Mouse (Mus musculus) liver, embryonic 11.5 days (tissue): ENCODE measurements around the gene Nap1l1. TPM values are rescaled to one million over a fixed set of nuclear protein-coding genes. Genes with fewer than 3 reads are reported as not detected.

Experiments
- ATAC-seq: fragments of 200-750 bp; cut with Nextera tagmentation; replicated peaks from 2 replicates; pipeline ENCODE4 v1.8.0; 2017; ENCODE audit warnings: moderate number of reproducible peaks, mild to moderate bottlenecking, moderate TSS enrichment, moderate library complexity; ENCODE audit not compliant: low FRiP score
- DNase-seq: peaks from one replicate; pipeline ENCODE4 v3.0.0-alpha.2; 2017; ENCODE audit warnings: low spot score
- H3K27ac ChIP-seq: fragments of 300-500 bp; sonication (generic); 2 replicates; pipeline ENCODE4 v1.5.1; 2014; ENCODE audit warnings: mild to moderate bottlenecking, low read depth, low read length, control low read depth
- H3K27me3 ChIP-seq: fragments of 300-500 bp; sonication (generic); replicated peaks from 2 replicates; pipeline ENCODE4 v1.6.1; 2014; ENCODE audit warnings: low read length, mixed read lengths; ENCODE audit not compliant: control insufficient read depth, insufficient read depth
- H3K36me3 ChIP-seq: fragments of 300-500 bp; sonication (generic); 2 replicates; pipeline ENCODE4 v1.6.1; 2014; ENCODE audit warnings: mild to moderate bottlenecking, low read length, moderate library complexity, mixed read lengths; ENCODE audit not compliant: control insufficient read depth, insufficient read depth
- H3K4me1 ChIP-seq: fragments of 300-500 bp; sonication (generic); replicated peaks from 2 replicates; pipeline ENCODE4 v1.6.1; 2014; ENCODE audit warnings: low read length, mixed read lengths; ENCODE audit not compliant: control insufficient read depth, insufficient read depth
- H3K4me2 ChIP-seq: fragments of 300-500 bp; sonication (generic); 2 replicates; pipeline ENCODE4 v1.6.1; 2014; ENCODE audit warnings: mild to moderate bottlenecking, control low read depth, moderate library complexity
- H3K4me3 ChIP-seq: fragments of 300-500 bp; sonication (generic); 2 replicates; pipeline ENCODE4 v1.5.1; 2014; ENCODE audit warnings: low read depth, low read length, control low read depth
- H3K9ac ChIP-seq: fragments of 300-500 bp; sonication (generic); 2 replicates; pipeline ENCODE4 v1.6.1; 2014; ENCODE audit warnings: low read depth, low read length, control low read depth
- H3K9me3 ChIP-seq: fragments of 300-500 bp; sonication (generic); 2 replicates; pipeline ENCODE4 v1.6.1; 2016; ENCODE audit warnings: low read length, inconsistent platforms, mixed read lengths; ENCODE audit not compliant: control insufficient read depth
- WGBS: fragments of 180-500 bp; shearing (Covaris S2); extraction: QIAGEN DNeasy Blood & Tissue Kit; methylation state at CpG from one replicate; pipeline ENCODE4 v1.1.7; 2014; 5-methylcytosine and 5-hydroxymethylcytosine counted together
- polyA plus RNA-seq: library from polyadenylated mRNA; unstranded; fragments of >200 nt; fragmentation: Nextera tagmentation; extraction: Ambion mirVana; gene quantifications from 2 replicates; pipeline ENCODE4 v1.2.1, GENCODE M21; 2014

Nap1l1 gene
- polyA plus RNA-seq, 1 experiment from 2014 or later, result 313 TPM

- Histone ChIP-seq H3K27me3 (no peaks in the 10 kb centered on the region), H3K4me3 (no peak overlapping the region), H3K9me3 (no peaks in the 10 kb centered on the region), H3K36me3 (no peaks in the 10 kb centered on the region), H3K4me1 (no peaks in the 10 kb centered on the region), H3K4me2 (no peak overlapping the region), H3K9ac (no peak overlapping the region), H3K27ac (no peak overlapping the region)
- 88% methylated on average over 12 of the region's 12 CpGs for WGBS
- ATAC-seq (no peak), DNase-seq (no peak)
Observed at GRCm38 (mm10) chr10:111523894-111524293, 50.9 kb downstream of the Nap1l1 start.

GRCm38 (mm10) chr10:111527057-111527456 lies 54.0 kb downstream of the Nap1l1 start:
- H3K9ac ChIP-seq, result no peak overlapping the region
- no peak overlapping the region for H3K27ac ChIP-seq
- H3K9me3 ChIP-seq, result no peaks in the 10 kb centered on the region
- no peak overlapping the region for H3K4me3 ChIP-seq
- H3K27me3 ChIP-seq, result no peaks in the 10 kb centered on the region
- 70% methylated on average over 5 of the region's 5 CpGs for WGBS
- no peaks in the 10 kb centered on the region for H3K36me3 ChIP-seq
- H3K4me2 ChIP-seq, result no peak overlapping the region
- no peak for DNase-seq
- ATAC-seq, result no peak
- no peaks in the 10 kb centered on the region for H3K4me1 ChIP-seq

- no peak for DNase-seq
- no peaks in the 10 kb centered on the region for H3K4me1 ChIP-seq
- no peak overlapping the region for H3K4me3 ChIP-seq
- H3K27ac ChIP-seq, result no peak overlapping the region
- no peak overlapping the region for H3K9ac ChIP-seq
- no peaks in the 10 kb centered on the region for H3K36me3 ChIP-seq
- H3K27me3 ChIP-seq, result no peaks in the 10 kb centered on the region
- 81% methylated on average over 7 of the region's 7 CpGs for WGBS
- no peak for ATAC-seq
- no peaks in the 10 kb centered on the region for H3K9me3 ChIP-seq
- H3K4me2 ChIP-seq, result no peak overlapping the region
Observed at GRCm38 (mm10) chr10:111527613-111528012, 54.6 kb downstream of the Nap1l1 start.

DNA sequence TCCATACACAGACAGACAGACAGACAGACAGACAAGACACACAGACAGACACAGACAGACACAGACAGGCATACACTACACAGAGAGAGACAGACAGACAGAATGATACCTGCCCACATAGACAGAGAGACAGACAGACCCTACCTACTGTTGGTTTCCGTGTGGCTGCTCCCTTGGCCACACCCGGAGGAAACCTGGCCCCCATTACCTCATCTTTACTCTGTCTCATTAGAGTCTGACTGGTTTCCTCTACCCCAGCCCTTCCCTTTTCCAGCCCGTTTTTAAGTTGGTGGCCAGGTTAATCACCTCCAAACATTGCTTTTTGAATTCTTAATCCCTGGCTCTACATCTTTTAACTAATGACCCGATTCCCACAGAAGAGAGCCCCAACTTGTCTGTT lies 55.3 kb downstream of the Nap1l1 start:
- Histone ChIP-seq H3K4me1 (no peaks in the 10 kb centered on the region), H3K9ac (no peak overlapping the region), H3K27me3 (no peaks in the 10 kb centered on the region), H3K4me2 (no peak overlapping the region), H3K9me3 (no peaks in the 10 kb centered on the region), H3K27ac (no peak overlapping the region), H3K4me3 (no peak overlapping the region), H3K36me3 (no peaks in the 10 kb centered on the region)
- no peak for DNase-seq
- ATAC-seq, result no peak
- 49% methylated on average over 4 of the region's 4 CpGs for WGBS

GRCm38 (mm10) chr10:111530398-111530797 lies 57.4 kb downstream of the Nap1l1 start:
- no peak overlapping the region for H3K9ac ChIP-seq
- H3K4me3 ChIP-seq, result no peak overlapping the region
- no peaks in the 10 kb centered on the region for H3K9me3 ChIP-seq
- 77% methylated on average over 7 of the region's 7 CpGs for WGBS
- ATAC-seq, result no peak
- no peaks in the 10 kb centered on the region for H3K27me3 ChIP-seq
- no peak overlapping the region for H3K4me2 ChIP-seq
- no peak for DNase-seq
- no peaks in the 10 kb centered on the region for H3K36me3 ChIP-seq
- H3K27ac ChIP-seq, result no peak overlapping the region
- H3K4me1 ChIP-seq, result no peaks in the 10 kb centered on the region

DNA sequence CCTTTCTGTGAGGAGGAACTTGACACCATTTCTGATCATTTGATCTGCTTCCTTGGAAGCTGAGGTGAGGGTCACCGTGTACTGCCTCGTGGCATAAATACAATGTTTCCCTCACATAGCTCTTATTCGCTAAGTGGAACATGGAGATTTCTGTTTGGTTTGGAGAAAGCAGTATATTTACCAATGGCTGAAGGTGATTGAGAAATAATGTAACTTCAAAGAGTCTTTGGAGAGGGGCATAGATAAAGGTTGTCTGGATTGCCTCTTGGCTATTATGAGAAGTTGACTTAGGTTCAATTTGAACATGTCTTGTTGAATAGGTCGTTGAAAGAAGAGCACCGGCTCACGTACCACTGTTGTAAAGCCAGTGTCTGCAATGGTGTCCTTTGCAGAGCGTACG lies 61.7 kb downstream of the Nap1l1 start:
- Histone ChIP-seq H3K4me1 (peaks cover 3% of the 10 kb centered on the region), H3K27me3 (no peaks in the 10 kb centered on the region), H3K9me3 (no peaks in the 10 kb centered on the region), H3K4me3 (no peak overlapping the region), H3K36me3 (no peaks in the 10 kb centered on the region), H3K9ac (no peak overlapping the region), H3K27ac (no peak overlapping the region), H3K4me2 (no peak overlapping the region)
- 84% methylated on average over 8 of the region's 8 CpGs for WGBS
- no peak for ATAC-seq
- no peak for DNase-seq

- H3K9ac ChIP-seq, result no peak overlapping the region
- H3K4me3 ChIP-seq, result no peak overlapping the region
- DNase-seq (no peak), ATAC-seq (no peak)
- WGBS, result 69% methylated on average over 19 of the region's 19 CpGs
- H3K4me1 ChIP-seq, result peaks cover 7% of the 10 kb centered on the region
- H3K4me2 ChIP-seq, result 0 out of 2 replicates have a peak overlapping the region, but pooled peaks have one; percentile 5
- H3K27ac ChIP-seq, result no peak overlapping the region
- no peaks in the 10 kb centered on the region for H3K9me3 ChIP-seq
- no peaks in the 10 kb centered on the region for H3K27me3 ChIP-seq
- H3K36me3 ChIP-seq, result no peaks in the 10 kb centered on the region
Observed at GRCm38 (mm10) chr10:111537410-111537809, 64.4 kb downstream of the Nap1l1 start.

DNA sequence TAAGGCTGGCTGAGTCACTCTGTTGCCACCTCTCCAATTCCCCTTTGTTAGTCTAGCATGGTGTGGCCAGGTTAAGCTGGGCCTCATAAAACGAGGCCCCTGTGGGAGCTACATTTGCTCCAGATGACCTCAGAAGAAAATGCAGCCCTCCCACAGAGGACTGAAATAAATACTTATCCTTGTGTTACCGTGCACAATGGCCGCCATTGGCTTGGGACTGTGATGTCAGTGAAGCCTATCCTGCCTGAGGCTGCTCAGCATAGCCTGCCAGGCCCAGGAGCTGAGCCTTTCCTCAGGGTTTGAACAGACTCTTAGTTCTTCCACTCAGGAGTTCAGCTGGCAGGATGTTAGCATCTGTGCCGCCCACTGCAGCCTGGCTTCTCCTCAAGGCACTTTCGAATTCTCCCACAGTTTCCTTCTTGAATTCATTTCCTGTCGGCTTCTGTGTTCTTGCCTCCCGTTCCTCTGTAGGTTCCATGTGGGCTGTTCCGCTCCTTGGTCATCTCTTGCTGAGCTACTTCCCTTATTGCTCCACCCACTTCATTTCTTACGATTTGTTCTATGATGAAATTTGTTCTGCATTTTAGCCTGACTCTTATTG lies 66.8 kb downstream of the Nap1l1 start:
- Histone ChIP-seq H3K9me3 (no peaks in the 10 kb centered on the region), H3K36me3 (no peaks in the 10 kb centered on the region), H3K4me3 (no peak overlapping the region), H3K4me1 (peaks cover 20% of the 10 kb centered on the region), H3K27ac (peak overlapping the region; percentile 52; the same call in 1 of the 2 replicates), H3K27me3 (no peaks in the 10 kb centered on the region), H3K9ac (no peak overlapping the region), H3K4me2 (peak overlapping the region; percentile 11; the same call in 1 of the 2 replicates)
- DNase-seq, result no peak
- ATAC-seq, result no peak
- WGBS, result 41% methylated on average over 9 of the region's 9 CpGs

- DNase-seq (no peak), ATAC-seq (no peak)
- Histone ChIP-seq H3K27me3 (no peaks in the 10 kb centered on the region), H3K9me3 (no peaks in the 10 kb centered on the region), H3K4me3 (no peak overlapping the region), H3K27ac (no peak overlapping the region), H3K36me3 (no peaks in the 10 kb centered on the region), H3K9ac (no peak overlapping the region), H3K4me2 (no peak overlapping the region), H3K4me1 (peaks cover 24% of the 10 kb centered on the region)
- WGBS, result 91% methylated on average over 9 of the region's 9 CpGs
Observed at GRCm38 (mm10) chr10:111540678-111541077, 67.7 kb downstream of the Nap1l1 start.
